Mouse (Mus musculus): Measurements from ENCODE around the gene Adgrf1.

DNA sequence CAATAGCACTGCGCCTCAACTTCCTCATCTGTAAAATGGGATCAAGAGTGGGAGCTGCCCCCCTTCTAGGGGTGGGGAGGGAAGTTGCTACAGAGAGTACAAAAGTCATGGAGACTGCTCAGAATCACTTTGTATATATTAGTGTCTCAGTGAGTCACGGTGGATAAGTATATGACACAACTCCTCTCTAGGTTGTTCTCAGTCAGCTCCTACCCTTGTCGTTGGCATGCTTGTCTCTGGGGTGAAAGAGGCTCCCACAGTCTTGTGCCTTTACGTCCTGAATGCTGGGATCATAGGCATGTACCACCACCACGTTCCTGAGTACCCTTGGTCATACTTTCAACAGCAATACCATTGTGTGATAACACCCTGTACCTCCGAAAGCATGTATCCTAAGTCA, 4.2 kb upstream of the Adgrf1 start:
- TF ChIP-seq POLR2A (IDR thresholded peaks at IDR 0.05; ENCODE audit: insufficient read depth, low read length): no peak
- no peak for TF ChIP-seq CTCF (IDR thresholded peaks at IDR 0.05; ENCODE audit: low read depth, low read length)
